Mouse (Mus musculus): ENCODE measurements around the gene Srpx2.

Gene Srpx2

GRCm38 (mm10) chrX:133908261-133908660, at the start of gene Srpx2:
TSS of gene Srpx2 (plus strand) at chrX:133908426.
- no peak for DNase-seq (ENCODE audit: low spot score)

- DNase-seq (ENCODE audit: low spot score), result no peak
Observed at GRCm38 (mm10) chrX:133869743-133870142, 38.5 kb upstream of the Srpx2 start.

DNA sequence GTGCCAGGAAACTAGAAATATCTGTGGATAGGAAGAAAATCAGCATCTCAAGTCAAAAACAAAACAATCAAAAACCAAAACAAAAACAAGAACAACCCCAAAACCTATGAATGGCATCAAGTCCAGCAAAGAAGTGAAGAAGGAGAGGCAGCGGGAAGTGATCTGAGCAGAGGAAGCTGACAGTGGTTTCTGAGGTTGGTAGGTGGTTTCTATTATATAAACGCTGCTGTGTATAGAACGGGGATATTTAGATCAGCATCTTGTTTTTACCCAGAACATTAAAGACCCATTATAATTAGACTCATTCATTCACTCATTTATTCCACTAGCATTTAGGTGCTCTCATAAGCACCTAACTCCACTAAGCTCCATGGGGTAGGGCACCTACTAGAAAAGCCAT, 20.9 kb upstream of the Srpx2 start:
- no peak for DNase-seq (ENCODE audit: low spot score)

DNA sequence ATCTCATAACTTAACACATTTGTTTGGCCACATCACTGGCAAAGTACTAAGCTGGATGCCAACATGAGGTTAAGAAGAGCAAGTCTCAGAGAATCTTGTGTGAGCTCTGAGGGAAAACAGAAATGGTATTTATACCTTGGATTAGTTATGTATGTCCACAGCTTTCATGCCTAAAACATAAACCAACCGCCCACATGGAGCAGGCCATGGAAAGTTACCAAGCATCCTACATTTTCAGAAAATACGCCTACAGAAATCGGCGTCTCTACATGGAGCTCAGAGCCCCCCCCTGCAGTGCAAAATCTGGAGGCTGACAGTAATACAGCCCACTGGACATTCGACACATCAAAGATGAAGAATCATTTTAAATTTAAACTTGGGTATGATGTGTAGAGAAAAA, 20.1 kb upstream of the Srpx2 start:
- no peak for DNase-seq (ENCODE audit: low spot score)

DNA sequence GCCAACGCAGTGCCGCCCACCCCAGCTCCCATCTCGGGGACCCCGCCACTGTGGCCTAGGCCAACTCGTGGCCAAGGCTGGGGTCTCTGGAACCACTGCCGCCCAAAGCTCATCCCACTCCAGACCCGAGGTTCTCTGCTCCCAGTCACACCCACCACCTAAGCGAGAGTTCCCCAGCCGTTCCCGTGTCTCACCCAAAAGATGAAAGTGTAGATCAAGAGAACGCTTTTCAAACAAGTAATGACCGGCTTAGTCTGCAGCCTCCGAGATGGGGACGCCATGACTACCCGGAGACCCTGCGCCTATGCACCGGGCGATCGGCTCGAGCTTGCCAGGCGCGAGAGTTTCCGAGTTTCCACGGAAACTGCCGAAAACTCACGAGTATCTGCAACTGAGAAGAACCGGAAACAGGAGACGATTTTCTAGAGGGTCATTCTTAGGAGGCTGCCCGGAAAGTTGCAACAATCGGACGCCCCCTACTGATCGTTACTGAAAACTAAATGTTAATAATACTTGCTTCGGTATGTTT, 10.1 kb upstream of the Srpx2 start, which contains the start of gene Tspan6:
Gene Tspan6, minus strand, starts transcription at position 416 of the 529 bp plus-strand sequence.
- peak; percentile 77 for DNase-seq (ENCODE audit: low spot score)

DNA sequence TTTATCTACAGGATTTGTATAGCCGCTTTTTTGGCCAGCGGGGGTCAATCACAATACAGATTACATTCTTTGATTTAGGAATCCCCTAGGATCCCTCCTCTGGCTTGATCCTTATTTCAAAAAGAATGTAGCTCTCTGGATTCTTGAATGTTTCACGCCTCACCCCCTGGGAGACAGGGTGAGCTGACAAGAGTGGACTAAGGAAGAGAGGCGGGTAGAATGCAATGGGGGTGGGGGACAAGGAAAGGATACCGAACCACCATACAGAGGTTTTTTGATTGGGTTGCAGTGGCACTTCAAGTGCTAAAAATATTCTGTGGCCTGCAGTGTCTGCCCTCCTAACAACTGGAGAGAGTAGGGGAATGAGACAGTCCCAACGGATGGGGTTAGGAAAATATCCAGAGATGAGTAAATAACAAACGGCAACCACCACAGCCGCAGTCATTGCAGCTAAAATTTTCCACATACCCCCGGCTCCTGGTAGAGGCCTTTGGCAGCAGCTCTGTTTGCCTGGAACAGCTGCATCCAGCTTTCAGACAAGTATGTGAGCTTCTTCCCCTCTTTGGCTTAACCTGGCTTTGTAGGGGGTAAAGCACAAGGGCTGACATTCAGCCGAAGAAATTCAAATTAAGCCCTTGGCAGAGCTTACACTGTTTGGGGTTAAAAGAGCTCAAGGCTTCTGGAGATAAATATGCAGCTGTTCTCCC, 3.3 kb downstream of the Srpx2 start:
- DNase-seq (ENCODE audit: low spot score), result no peak

DNA sequence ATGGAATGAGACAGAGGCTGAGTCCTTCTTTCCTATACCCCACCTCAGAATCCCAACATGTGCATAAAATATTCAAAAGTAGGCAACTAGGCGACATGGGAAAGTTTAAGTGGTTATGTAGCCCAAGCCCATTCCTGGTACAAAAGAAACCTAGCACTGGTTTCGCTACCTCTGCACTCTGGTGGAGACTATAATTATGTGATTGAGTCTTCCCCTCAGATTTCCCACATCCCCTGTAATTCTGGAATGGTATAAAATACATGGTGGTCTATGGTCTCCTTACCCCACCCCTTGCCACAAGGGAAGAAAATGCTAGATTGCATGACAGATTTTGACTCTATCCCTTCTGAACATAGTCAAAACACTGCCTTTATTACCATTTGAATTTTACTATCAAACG, 4.8 kb downstream of the Srpx2 start:
- DNase-seq (ENCODE audit: low spot score), result no peak

DNA sequence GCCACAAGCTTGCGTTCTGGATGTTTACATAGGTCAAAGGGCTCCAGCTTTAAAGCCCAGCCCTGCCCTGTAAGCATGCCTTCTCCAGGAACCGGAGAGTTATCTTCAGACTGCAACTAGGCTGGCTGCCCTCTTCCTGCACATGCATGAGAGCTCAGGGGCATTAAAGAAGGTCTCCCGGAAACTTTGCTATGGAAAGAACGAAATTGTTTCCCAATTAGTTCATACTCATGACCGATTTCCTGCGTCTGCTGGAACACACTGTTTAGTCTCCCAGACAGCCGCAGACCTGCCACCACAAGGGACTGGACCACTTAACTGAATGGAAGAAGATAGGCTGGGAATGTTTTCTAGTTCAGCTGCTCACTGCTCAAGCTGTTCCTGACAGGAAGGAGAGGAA, 6.0 kb downstream of the Srpx2 start:
- DNase-seq (ENCODE audit: low spot score), result no peak

DNA sequence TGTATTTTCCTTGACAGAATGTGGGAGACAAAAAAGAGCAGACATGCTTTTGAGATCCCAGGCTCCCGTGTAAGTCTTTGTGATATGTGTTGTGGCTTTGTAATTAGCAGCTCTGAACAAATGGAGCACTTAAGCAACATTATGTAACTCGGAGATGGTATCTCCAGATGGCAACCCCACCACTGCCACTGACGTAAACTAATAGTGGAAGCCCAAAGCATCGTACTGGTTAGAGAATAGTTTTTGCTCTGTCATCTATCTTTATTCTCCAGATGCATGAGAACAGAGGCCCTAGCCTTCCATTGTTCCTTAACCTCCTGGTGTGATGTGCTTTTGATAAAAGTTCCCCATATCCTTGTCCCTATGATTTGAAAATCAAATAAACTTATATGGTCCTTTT, 13.0 kb downstream of the Srpx2 start:
- no peak for DNase-seq (ENCODE audit: low spot score)

DNA sequence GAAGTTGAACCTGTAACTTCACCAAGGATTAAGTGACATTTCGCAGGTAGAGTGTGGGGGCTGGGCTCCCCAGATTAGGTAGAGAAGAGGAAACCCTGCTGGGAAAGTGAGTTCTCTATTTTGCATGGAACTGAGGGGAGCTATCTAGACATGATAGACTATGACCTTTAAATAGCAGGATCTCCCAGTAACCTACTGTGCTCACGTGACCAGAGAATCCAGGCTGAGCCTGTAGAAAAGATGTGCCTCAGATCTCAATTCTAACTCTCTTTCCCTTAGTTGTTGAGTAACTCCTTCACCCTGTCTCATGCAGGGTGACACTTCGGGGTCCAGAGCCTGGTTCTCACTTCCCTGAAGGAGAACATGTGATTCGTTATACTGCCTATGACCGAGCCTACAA, 18.5 kb downstream of the Srpx2 start:
- no peak for DNase-seq (ENCODE audit: low spot score)

GRCm38 (mm10) chrX:133931302-133932013, 23.2 kb downstream of the Srpx2 start:
- no peak for DNase-seq (ENCODE audit: low spot score)

GRCm38 (mm10) chrX:133936605-133937225, 28.5 kb downstream of the Srpx2 start:
- no peak for DNase-seq (ENCODE audit: low spot score)

- no peak for DNase-seq (ENCODE audit: low spot score)
Observed at GRCm38 (mm10) chrX:133939561-133939960, 31.3 kb downstream of the Srpx2 start.

DNA sequence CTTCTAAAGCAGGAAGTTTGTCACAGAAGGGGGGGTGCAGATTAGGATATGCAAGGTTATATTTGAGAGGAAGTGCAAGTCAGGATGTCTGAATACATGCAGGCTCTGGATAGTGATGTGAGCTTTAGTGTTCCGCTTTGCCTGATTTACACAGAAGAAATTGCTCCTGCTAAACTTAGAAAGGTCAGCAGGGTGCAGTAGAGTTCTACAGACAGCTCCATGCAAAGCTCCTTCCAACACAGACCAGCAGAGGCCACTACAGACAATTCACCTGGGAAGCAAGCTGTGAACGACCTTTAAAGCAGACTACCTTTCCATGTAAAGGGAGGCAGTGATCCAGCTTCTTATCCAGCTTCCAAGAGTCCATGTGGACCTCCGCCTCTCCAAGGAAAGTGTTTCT, 39.2 kb downstream of the Srpx2 start:
- no peak for DNase-seq (ENCODE audit: low spot score)

- DNase-seq (ENCODE audit: low spot score), result no peak
Observed at GRCm38 (mm10) chrX:133954661-133955060, 46.4 kb downstream of the Srpx2 start.

GRCm38 (mm10) chrX:133960617-133961016, 52.4 kb downstream of the Srpx2 start:
- DNase-seq (ENCODE audit: low spot score), result no peak

- no peak for DNase-seq (ENCODE audit: low spot score)
Observed at GRCm38 (mm10) chrX:133964615-133965014, 56.4 kb downstream of the Srpx2 start.

GRCm38 (mm10) chrX:133981231-133982002, 73.2 kb downstream of the Srpx2 start, which contains the start of gene Sytl4:
TSS of gene Sytl4 (minus strand) at chrX:133981812.
- DNase-seq (ENCODE audit: low spot score), result peak; percentile 56
